Comparison of ENCODE assay signal across 1 mouse cellular context in the genomic region with DNA sequence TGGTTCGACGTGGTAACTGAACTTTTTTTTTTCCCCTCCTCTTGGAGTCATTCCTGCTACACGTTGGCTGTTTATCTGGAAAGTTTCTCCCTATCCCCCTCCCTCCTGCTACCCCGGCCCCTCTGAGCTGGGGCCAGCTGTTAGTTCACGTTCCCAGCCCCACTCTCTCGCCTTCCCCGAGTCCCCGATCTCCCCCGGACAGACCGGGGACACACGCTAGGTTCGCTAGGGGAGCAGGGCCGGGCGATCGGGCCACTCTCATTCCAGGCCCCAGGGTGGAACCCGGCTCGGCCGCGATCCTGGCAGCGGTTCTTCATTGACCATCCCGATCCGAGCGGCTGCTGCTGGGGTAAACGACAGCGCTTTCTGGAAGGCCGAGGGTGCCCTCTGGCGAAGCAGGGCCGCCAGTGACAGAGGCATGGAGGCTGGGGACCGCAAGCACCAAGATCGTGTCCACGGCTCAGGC.
TF ChIP-seq lines count a peak whose summit lies in the region.

No protein-coding gene starts in this region.

TF ChIP-seq in CH12.LX, 34 proteins besides CTCF, POLR2A, EP300 and RAD21 (continued from another document):
- TF ChIP-seq SMC3 (IDR thresholded peaks at IDR 0.05; ENCODE audit: low read depth, low read length) (peak; percentile 96), IRF4 (IDR thresholded peaks at IDR 0.05; ENCODE audit: low read depth, low read length) (peak; percentile 65; the same call in 1 of the 2 replicates)
